28 mouse cellular contexts compared by ENCODE assay signal in genomic region chr11:16897681-16898080, GRCm38 (mm10).
"Had no signal": no experiment of that assay in that cellular context is flagged by ENCODE, and none has a peak within 500 bp of the region (broad histone marks: within the 10 kb centered on the region; RNA-seq: fewer than 3 reads in every experiment).

No protein-coding gene starts in this region.

- H3K27me3 ChIP-seq: heart, embryonic 12.5 days; hindbrain, embryonic 12.5 days; intestine, embryonic 15.5 days; limb, embryonic 12.5 days; liver, embryonic 13.5 days; liver, embryonic 15.5 days had no signal

- H3K4me3 ChIP-seq: heart, adult 2 months; heart, embryonic 10.5 days; heart, embryonic 12.5 days; hindbrain, embryonic 10.5 days; hindbrain, embryonic 12.5 days; intestine, embryonic 15.5 days; layer of hippocampus, adult 2 months; left cerebral cortex, adult 2 months; limb, embryonic 10.5 days; limb, embryonic 12.5 days; liver, embryonic 13.5 days; liver, embryonic 15.5 days had no signal

- H3K4me1 ChIP-seq: heart, embryonic 10.5 days; limb, embryonic 10.5 days; liver, embryonic 15.5 days had no signal

- H3K36me3 ChIP-seq: heart, embryonic 10.5 days; heart, embryonic 12.5 days; hindbrain, embryonic 10.5 days; hindbrain, embryonic 12.5 days; limb, embryonic 10.5 days; liver, embryonic 13.5 days; liver, embryonic 15.5 days had no signal

- H3K27ac ChIP-seq: heart, adult 2 months; heart, embryonic 10.5 days; hindbrain, embryonic 10.5 days; hindbrain, embryonic 12.5 days; hindbrain, embryonic 14.5 days; intestine, embryonic 15.5 days; layer of hippocampus, adult 2 months; left cerebral cortex, adult 2 months; limb, embryonic 10.5 days; limb, embryonic 12.5 days; liver, embryonic 13.5 days; liver, embryonic 15.5 days had no signal

- DNase-seq: gastrocnemius, postnatal 14 days; gastrocnemius, postnatal 36 days; heart, adult 11 months; heart, adult 2 months; heart, postnatal 10 days; heart, postnatal 4 days; kidney, adult 18-20 months; kidney, adult 8-10 months; kidney, postnatal 10 days; kidney, postnatal 25 days; kidney, postnatal 4 days; liver; liver, embryonic 13.5 days had no signal

- ATAC-seq: hindbrain, embryonic 16.5 days; inflammation-experienced regulatory T-cells, adult 6 months; intestine, embryonic 15.5 days; intestine, postnatal 0 days had no signal

- H3K9ac ChIP-seq: heart, embryonic 12.5 days; hindbrain, embryonic 12.5 days; hindbrain, embryonic 14.5 days; intestine, embryonic 15.5 days; limb, embryonic 12.5 days; liver, embryonic 13.5 days; liver, embryonic 15.5 days had no signal

- H3K4me2 ChIP-seq: heart, embryonic 12.5 days; hindbrain, embryonic 12.5 days; hindbrain, embryonic 14.5 days; intestine, embryonic 15.5 days; limb, embryonic 12.5 days; liver, embryonic 11.5 days; liver, embryonic 13.5 days; liver, embryonic 15.5 days had no signal

- H3K9me3 ChIP-seq: heart, embryonic 10.5 days; heart, embryonic 12.5 days; hindbrain, embryonic 10.5 days; hindbrain, embryonic 12.5 days; intestine, embryonic 15.5 days; limb, embryonic 10.5 days; limb, embryonic 12.5 days; liver, embryonic 13.5 days; liver, embryonic 15.5 days had no signal
